Mouse (Mus musculus): ENCODE results near the gene Gpr35. TPM values are rescaled to one million over a fixed set of nuclear protein-coding genes. Genes with fewer than 3 reads are reported as not detected.
A peak's percentile ranks its signal among the peaks of the same experiment; 100 is the strongest.

Gpr35 gene
- polyA plus RNA-seq, 1 experiment from 2014 or later: 0.29 TPM

DNA sequence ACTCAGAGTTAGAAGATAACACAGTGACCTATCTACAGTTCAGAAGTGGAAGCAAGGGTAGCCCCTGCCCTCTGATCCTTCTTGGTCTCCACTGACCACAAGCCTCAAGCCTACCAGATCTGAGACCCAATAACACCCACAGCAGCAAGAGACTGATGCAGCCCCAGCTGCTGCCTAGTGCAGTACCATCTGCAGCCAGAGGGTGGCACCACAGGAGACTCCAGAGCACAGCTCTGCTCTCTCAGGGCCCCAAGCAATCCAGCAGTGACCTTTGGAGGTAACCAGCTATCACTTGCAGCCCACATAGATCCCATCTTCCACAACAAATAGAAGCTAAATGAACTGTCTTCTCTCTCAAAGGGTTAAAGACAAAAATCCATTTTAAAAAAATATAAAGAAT lies 63.8 kb downstream of the Gpr35 start:
- no peaks in the 10 kb centered on the region for H3K27me3 ChIP-seq (replicated peaks; ENCODE audit: control insufficient read depth, insufficient read depth, low read length)
- H3K9ac ChIP-seq (ENCODE audit: low read length): no peak overlapping the region
- no peaks in the 10 kb centered on the region for H3K4me1 ChIP-seq (ENCODE audit: control insufficient read depth, insufficient read depth, low read length)
- no peak overlapping the region for H3K27ac ChIP-seq (ENCODE audit: low read depth, low read length)
- H3K4me3 ChIP-seq (ENCODE audit: low read depth, low read length): no peak overlapping the region
- H3K9me3 ChIP-seq (replicated peaks; ENCODE audit: control insufficient read depth, low read length): no peaks in the 10 kb centered on the region
- H3K4me2 ChIP-seq (ENCODE audit: low read length): no peak overlapping the region
- ATAC-seq (peak; percentile 54), DNase-seq (ENCODE audit: low spot score) (peak; percentile 66)
- peaks cover 36% of the 10 kb centered on the region for H3K36me3 ChIP-seq (ENCODE audit: control insufficient read depth, insufficient read depth, low read length)

DNA sequence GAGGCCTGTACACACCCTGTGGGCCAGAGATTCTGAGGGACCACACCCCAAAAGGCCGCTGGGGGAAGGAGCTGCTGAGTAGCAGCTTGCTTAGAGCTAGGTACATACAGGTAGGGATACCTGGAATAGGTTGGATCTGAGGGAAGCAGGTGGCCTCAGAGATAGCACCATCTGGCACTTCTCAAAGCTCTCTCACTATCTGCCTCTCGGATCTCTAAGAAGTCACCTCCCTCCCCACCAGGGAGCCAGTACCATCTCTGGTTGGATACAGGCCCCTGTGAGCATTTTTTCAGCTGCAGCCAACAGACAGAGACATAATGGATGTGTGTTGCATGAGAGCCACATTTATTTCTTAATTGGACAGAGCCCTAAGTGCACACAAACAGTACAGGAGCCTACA lies 64.5 kb downstream of the Gpr35 start:
- 71% methylated on average over 2 of the region's 2 CpGs for WGBS
- H3K27me3 ChIP-seq (replicated peaks; ENCODE audit: control insufficient read depth, insufficient read depth, low read length): no peaks in the 10 kb centered on the region
- H3K36me3 ChIP-seq (ENCODE audit: control insufficient read depth, insufficient read depth, low read length): peaks cover 42% of the 10 kb centered on the region
- ATAC-seq: no peak
- no peaks in the 10 kb centered on the region for H3K9me3 ChIP-seq (replicated peaks; ENCODE audit: control insufficient read depth, low read length)
- no peak overlapping the region for H3K27ac ChIP-seq (ENCODE audit: low read depth, low read length)
- H3K4me1 ChIP-seq (ENCODE audit: control insufficient read depth, insufficient read depth, low read length): no peaks in the 10 kb centered on the region
- H3K4me2 ChIP-seq (ENCODE audit: low read length): no peak overlapping the region
- H3K4me3 ChIP-seq (ENCODE audit: low read depth, low read length): no peak overlapping the region
- no peak for DNase-seq (ENCODE audit: low spot score)
- H3K9ac ChIP-seq (ENCODE audit: low read length): no peak overlapping the region

DNA sequence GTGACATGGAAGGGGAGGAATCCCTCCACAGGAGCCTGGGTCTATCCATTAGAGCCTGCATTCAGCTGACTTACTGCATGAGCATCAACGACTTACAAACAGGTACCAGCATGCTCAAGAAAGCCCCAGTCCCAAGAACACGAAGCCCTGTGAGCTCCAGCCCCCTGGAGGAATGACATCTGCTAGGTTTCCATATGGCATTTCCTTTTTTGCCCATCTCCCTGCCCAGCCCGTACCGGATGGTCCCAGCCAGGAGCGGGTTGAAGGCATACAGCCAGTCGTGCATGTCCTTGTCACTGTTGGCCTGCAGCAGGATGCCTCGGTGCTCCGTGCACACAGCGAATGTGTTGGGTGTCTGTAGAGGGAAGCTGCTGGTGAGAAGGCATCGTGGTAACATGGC lies 68.1 kb downstream of the Gpr35 start:
- Histone ChIP-seq H3K36me3 (ENCODE audit: control insufficient read depth, insufficient read depth, low read length) (peaks cover 78% of the 10 kb centered on the region), H3K9ac (ENCODE audit: low read length) (no peak overlapping the region), H3K27ac (ENCODE audit: low read depth, low read length) (no peak overlapping the region), H3K9me3 (replicated peaks; ENCODE audit: control insufficient read depth, low read length) (no peaks in the 10 kb centered on the region), H3K27me3 (replicated peaks; ENCODE audit: control insufficient read depth, insufficient read depth, low read length) (no peaks in the 10 kb centered on the region), H3K4me3 (ENCODE audit: low read depth, low read length) (no peak overlapping the region), H3K4me1 (ENCODE audit: control insufficient read depth, insufficient read depth, low read length) (no peaks in the 10 kb centered on the region), H3K4me2 (ENCODE audit: low read length) (no peak overlapping the region)
- 93% methylated on average over 10 of the region's 10 CpGs for WGBS
- no peak for ATAC-seq
- DNase-seq (ENCODE audit: low spot score): no peak

DNA sequence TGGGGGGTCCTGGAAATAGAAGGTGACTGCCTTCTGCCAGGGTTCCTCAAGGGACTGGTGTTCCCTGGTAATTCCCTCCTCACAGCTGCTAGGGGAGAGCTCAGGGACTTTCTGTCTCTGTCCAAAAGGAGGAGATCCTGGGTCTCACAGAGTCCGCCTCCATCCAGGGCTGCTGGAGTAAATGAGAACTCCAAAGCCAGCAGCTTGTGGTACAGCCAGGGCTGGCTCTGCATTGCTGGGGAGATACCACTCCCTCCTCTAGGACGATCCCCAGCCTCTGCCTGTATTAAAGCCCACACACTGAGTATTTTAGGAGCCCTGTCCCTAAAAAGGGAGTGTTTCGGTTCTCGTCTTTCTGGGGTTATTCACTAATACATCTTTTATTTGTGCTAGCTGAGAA lies 69.9 kb downstream of the Gpr35 start:
- H3K4me2 ChIP-seq (ENCODE audit: low read length): no peak overlapping the region
- H3K27ac ChIP-seq (ENCODE audit: low read depth, low read length): no peak overlapping the region
- no peak overlapping the region for H3K9ac ChIP-seq (ENCODE audit: low read length)
- H3K9me3 ChIP-seq (replicated peaks; ENCODE audit: control insufficient read depth, low read length): no peaks in the 10 kb centered on the region
- no peak overlapping the region for H3K4me3 ChIP-seq (ENCODE audit: low read depth, low read length)
- no peak for DNase-seq (ENCODE audit: low spot score)
- H3K36me3 ChIP-seq (ENCODE audit: control insufficient read depth, insufficient read depth, low read length): peaks cover 94% of the 10 kb centered on the region
- 81% methylated on average over 4 of the region's 4 CpGs for WGBS
- H3K27me3 ChIP-seq (replicated peaks; ENCODE audit: control insufficient read depth, insufficient read depth, low read length): no peaks in the 10 kb centered on the region
- H3K4me1 ChIP-seq (ENCODE audit: control insufficient read depth, insufficient read depth, low read length): no peaks in the 10 kb centered on the region
- ATAC-seq: no peak

DNA sequence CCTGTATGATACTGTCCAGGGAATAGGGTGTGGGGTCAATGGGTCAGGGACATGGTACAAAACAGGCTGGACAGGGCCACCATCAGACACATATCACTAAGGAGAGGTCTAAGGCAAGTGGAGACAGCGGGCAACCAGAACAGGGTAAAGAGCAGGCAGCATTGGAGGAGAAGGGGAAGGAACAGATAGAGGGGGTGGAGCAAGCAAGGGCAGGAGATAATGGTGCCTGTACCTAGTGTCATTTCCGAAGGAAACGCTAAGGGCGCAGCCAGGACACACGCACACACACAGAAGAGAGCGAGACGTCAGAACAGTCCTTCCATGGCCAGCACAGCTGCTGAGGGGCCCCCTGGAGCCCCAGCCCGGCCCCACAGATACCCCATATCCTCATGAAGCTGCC lies 75.9 kb downstream of the Gpr35 start:
- H3K36me3 ChIP-seq (ENCODE audit: control insufficient read depth, insufficient read depth, low read length): peaks cover 96% of the 10 kb centered on the region
- no peak overlapping the region for H3K9ac ChIP-seq (ENCODE audit: low read length)
- 89% methylated on average over 8 of the region's 8 CpGs for WGBS
- no peak overlapping the region for H3K4me2 ChIP-seq (ENCODE audit: low read length)
- DNase-seq (ENCODE audit: low spot score): no peak
- no peak overlapping the region for H3K27ac ChIP-seq (ENCODE audit: low read depth, low read length)
- H3K4me1 ChIP-seq (ENCODE audit: control insufficient read depth, insufficient read depth, low read length): no peaks in the 10 kb centered on the region
- ATAC-seq: no peak
- no peaks in the 10 kb centered on the region for H3K27me3 ChIP-seq (replicated peaks; ENCODE audit: control insufficient read depth, insufficient read depth, low read length)
- no peaks in the 10 kb centered on the region for H3K9me3 ChIP-seq (replicated peaks; ENCODE audit: control insufficient read depth, low read length)
- H3K4me3 ChIP-seq (ENCODE audit: low read depth, low read length): no peak overlapping the region

DNA sequence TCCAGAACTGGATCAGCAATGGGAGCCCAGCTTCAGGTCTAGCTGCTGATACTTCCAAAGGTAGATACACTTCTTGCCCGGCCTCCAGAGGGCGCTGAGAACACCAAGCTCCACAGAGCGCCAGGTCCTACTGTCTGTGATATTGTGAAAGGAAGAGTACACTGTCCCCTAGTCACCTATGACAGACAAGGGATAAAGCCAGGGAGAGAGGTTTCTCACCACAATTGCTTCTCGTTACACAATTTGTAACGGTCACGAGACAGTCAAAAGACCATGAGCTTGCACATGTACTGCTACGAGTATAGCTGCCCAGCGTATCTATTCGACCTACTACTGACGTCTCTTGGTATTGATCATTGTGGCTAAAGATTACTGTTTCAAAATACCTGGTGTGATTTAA lies 78.7 kb downstream of the Gpr35 start:
- Histone ChIP-seq H3K36me3 (ENCODE audit: control insufficient read depth, insufficient read depth, low read length) (peaks cover 96% of the 10 kb centered on the region), H3K9me3 (replicated peaks; ENCODE audit: control insufficient read depth, low read length) (no peaks in the 10 kb centered on the region), H3K27ac (ENCODE audit: low read depth, low read length) (no peak overlapping the region), H3K4me2 (ENCODE audit: low read length) (no peak overlapping the region), H3K27me3 (replicated peaks; ENCODE audit: control insufficient read depth, insufficient read depth, low read length) (no peaks in the 10 kb centered on the region), H3K9ac (ENCODE audit: low read length) (no peak overlapping the region), H3K4me3 (ENCODE audit: low read depth, low read length) (no peak overlapping the region), H3K4me1 (ENCODE audit: control insufficient read depth, insufficient read depth, low read length) (no peaks in the 10 kb centered on the region)
- DNase-seq (ENCODE audit: low spot score) (no peak), ATAC-seq (no peak)
- 98% methylated on average over 10 of the region's 10 CpGs for WGBS

DNA sequence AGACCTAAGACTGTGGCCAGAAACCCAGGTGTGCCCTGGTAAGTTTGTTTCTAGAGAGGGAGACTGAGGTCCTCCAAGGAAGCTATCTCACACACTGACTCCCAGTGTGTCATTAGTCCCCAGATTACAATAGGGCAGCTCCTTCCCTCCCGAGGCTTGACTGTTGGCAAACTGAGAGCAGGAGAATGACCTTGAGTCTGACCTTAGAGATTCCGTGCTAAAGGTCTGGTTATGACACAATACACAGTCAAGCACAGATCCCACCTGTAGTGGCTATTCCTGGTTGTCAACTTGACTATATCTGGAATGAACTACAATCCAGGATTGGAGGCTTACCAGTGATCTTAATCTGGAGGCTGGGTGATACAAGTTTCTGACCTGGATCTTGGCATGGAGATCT lies 79.4 kb downstream of the Gpr35 start:
- H3K27me3 ChIP-seq (replicated peaks; ENCODE audit: control insufficient read depth, insufficient read depth, low read length): no peaks in the 10 kb centered on the region
- no peaks in the 10 kb centered on the region for H3K4me1 ChIP-seq (ENCODE audit: control insufficient read depth, insufficient read depth, low read length)
- H3K4me2 ChIP-seq (ENCODE audit: low read length): no peak overlapping the region
- WGBS: 82% methylated on average over 2 of the region's 2 CpGs
- DNase-seq (ENCODE audit: low spot score) (no peak), ATAC-seq (no peak)
- H3K9me3 ChIP-seq (replicated peaks; ENCODE audit: control insufficient read depth, low read length): no peaks in the 10 kb centered on the region
- no peak overlapping the region for H3K4me3 ChIP-seq (ENCODE audit: low read depth, low read length)
- no peak overlapping the region for H3K27ac ChIP-seq (ENCODE audit: low read depth, low read length)
- H3K36me3 ChIP-seq (ENCODE audit: control insufficient read depth, insufficient read depth, low read length): peaks cover 96% of the 10 kb centered on the region
- H3K9ac ChIP-seq (ENCODE audit: low read length): no peak overlapping the region

DNA sequence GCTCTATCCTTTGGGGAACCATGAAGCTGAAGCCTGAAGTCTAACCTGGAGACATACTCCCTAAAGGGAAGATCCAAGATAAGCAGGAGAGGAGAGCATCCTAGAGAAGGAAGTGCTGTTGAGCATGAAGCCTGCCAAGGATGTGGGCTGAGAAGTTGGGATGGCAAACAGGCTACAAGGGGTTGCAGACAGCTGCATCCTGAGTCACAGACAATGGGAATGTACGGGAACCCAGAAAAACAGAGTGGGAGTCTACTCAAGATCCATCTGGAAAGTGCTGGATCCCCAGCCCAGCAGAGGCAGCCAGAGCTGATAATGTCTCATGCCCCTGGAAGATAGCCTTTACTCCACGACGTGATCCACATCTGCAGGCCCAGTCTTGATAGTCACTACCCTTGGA lies 80.5 kb downstream of the Gpr35 start:
- ATAC-seq: no peak
- H3K36me3 ChIP-seq (ENCODE audit: control insufficient read depth, insufficient read depth, low read length): peaks cover 96% of the 10 kb centered on the region
- no peaks in the 10 kb centered on the region for H3K27me3 ChIP-seq (replicated peaks; ENCODE audit: control insufficient read depth, insufficient read depth, low read length)

DNA sequence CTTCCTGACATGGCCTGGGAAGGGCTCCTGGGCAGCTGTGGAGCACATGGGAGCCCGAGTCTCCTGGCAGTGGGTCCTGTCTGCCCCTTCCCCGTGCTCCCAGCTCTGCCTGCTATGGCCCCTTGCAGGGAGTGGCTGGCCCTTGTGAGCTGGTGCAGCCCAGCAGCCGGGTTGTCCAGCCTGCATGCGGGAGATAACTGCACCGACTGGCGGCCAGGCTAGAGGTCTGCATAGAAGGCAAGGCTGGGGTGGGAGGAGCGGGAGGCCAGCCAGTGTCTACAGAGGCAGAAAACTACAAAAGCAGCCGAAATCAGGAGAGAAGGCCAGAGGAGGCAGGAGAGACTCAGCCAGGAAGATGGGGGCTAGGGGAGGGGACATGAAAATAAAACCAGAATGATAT lies 83.3 kb downstream of the Gpr35 start:
- peaks cover 98% of the 10 kb centered on the region for H3K36me3 ChIP-seq (ENCODE audit: control insufficient read depth, insufficient read depth, low read length)
- no peak overlapping the region for H3K9ac ChIP-seq (ENCODE audit: low read length)
- ATAC-seq: no peak
- no peak for DNase-seq (ENCODE audit: low spot score)
- no peak overlapping the region for H3K27ac ChIP-seq (ENCODE audit: low read depth, low read length)
- H3K4me2 ChIP-seq (ENCODE audit: low read length): no peak overlapping the region
- 71% methylated on average over 8 of the region's 8 CpGs for WGBS
- H3K4me1 ChIP-seq (ENCODE audit: control insufficient read depth, insufficient read depth, low read length): no peaks in the 10 kb centered on the region
- no peaks in the 10 kb centered on the region for H3K27me3 ChIP-seq (replicated peaks; ENCODE audit: control insufficient read depth, insufficient read depth, low read length)
- no peaks in the 10 kb centered on the region for H3K9me3 ChIP-seq (replicated peaks; ENCODE audit: control insufficient read depth, low read length)
- no peak overlapping the region for H3K4me3 ChIP-seq (ENCODE audit: low read depth, low read length)

More for the DNA sequence above, 80.5 kb downstream of the Gpr35 start:
- H3K9me3 ChIP-seq (replicated peaks; ENCODE audit: control insufficient read depth, low read length): no peaks in the 10 kb centered on the region
- H3K4me1 ChIP-seq (ENCODE audit: control insufficient read depth, insufficient read depth, low read length): no peaks in the 10 kb centered on the region
- no peak overlapping the region for H3K27ac ChIP-seq (ENCODE audit: low read depth, low read length)
- H3K4me3 ChIP-seq (ENCODE audit: low read depth, low read length): no peak overlapping the region
- no peak overlapping the region for H3K9ac ChIP-seq (ENCODE audit: low read length)
- WGBS: 100% methylated on average over 3 of the region's 3 CpGs
- H3K4me2 ChIP-seq (ENCODE audit: low read length): no peak overlapping the region
- no peak for DNase-seq (ENCODE audit: low spot score)

DNA sequence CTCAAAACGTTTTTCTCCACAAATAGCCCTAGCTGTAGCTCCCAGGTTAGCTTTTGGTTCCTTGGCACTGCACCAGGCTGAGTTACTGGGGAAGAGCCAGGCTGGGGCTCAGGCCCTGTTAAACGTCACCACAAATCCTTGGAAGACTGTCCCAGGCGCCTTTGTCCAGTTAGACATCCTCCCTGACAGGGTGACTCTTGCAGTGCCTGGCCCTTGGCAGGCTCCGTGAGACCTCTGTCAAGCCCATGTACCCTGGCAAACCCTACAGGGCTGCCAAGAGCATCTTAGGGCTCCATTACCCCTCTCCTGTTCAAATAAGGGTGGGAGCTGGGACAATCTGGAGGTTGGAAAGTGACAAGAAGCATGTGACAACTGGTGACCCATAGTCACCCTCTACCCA lies 85.3 kb downstream of the Gpr35 start:
- Histone ChIP-seq H3K27me3 (replicated peaks; ENCODE audit: control insufficient read depth, insufficient read depth, low read length) (no peaks in the 10 kb centered on the region), H3K9me3 (replicated peaks; ENCODE audit: control insufficient read depth, low read length) (no peaks in the 10 kb centered on the region), H3K27ac (ENCODE audit: low read depth, low read length) (no peak overlapping the region), H3K4me2 (ENCODE audit: low read length) (no peak overlapping the region), H3K4me1 (ENCODE audit: control insufficient read depth, insufficient read depth, low read length) (no peaks in the 10 kb centered on the region), H3K4me3 (ENCODE audit: low read depth, low read length) (no peak overlapping the region), H3K36me3 (ENCODE audit: control insufficient read depth, insufficient read depth, low read length) (peaks cover 98% of the 10 kb centered on the region), H3K9ac (ENCODE audit: low read length) (no peak overlapping the region)
- 74% methylated on average over 4 of the region's 4 CpGs for WGBS
- no peak for DNase-seq (ENCODE audit: low spot score)
- ATAC-seq: no peak
